Comparison of ENCODE assay signal across 10 mouse cellular contexts in the genomic region with DNA sequence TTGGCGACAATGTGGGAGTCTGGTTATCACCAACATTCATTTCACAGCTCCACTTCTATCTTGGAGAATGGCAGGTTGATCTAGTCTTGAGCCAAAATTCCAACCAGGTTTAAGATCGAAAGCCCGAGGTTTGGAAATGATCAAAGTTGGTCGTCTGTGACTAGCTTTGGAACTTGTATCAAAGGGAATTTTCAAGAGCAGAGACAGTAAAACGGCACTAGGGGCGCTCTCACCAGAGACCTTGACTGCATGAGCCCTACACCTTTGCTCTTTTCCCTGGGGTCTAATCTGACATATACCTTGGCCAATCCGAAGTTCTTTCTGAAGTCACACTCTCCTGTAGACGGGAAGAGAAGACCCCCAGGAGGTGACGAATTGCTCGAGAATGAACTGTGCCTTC. TPM values are rescaled to one million over a fixed set of nuclear protein-coding genes. Genes with fewer than 3 reads are reported as not detected.
A peak's percentile ranks its signal among the peaks of the same experiment; 100 is the strongest.
DNase-seq lines count a peak whose midpoint lies in the region; ATAC-seq lines count a peak whose summit lies in the region.
"Had no signal": no experiment of that assay in that cellular context is flagged by ENCODE, and none has a peak within 500 bp of the region (broad histone marks: within the 10 kb centered on the region; RNA-seq: fewer than 3 reads in every experiment).

No protein-coding gene starts in this region.

- intact Hi-C loops in heart, postnatal 25 days (cut with DNase I), result loop anchor here (10.0 kb wide), 2 partner anchors 179 to 329 kb away; no protein-coding TSS in a partner anchor

- no peak overlapping the region for H3K9ac ChIP-seq in midbrain, embryonic 11.5 days (ENCODE audit: low read length)
- H3K9ac ChIP-seq in midbrain, embryonic 16.5 days (ENCODE audit: low read depth, low read length), result no peak overlapping the region
- H3K9ac ChIP-seq in heart, embryonic 12.5 days, result peak overlapping the region; percentile 76

- peak; percentile 92 for DNase-seq in heart, adult 11 months
- no peak for DNase-seq in heart, postnatal 25 days (ENCODE audit: low spot score)
- DNase-seq in midbrain, embryonic 11.5 days (ENCODE audit: low spot score, missing footprints), result peak; percentile 92
- DNase-seq in retina, postnatal 1 day, result peak; percentile 62
- no peak for DNase-seq in adipocyte (ENCODE audit: low spot score)
- no peak for DNase-seq in ovary, adult 18-20 months (ENCODE audit: low spot score)
- DNase-seq: lung, postnatal 10 days had no signal

- ATAC-seq in midbrain, embryonic 11.5 days (ENCODE audit: low FRiP score), result peak; percentile 39; the same call in 1 of the 2 replicates
- no peak for ATAC-seq in midbrain, embryonic 16.5 days
- ATAC-seq in heart, embryonic 12.5 days (ENCODE audit: insufficient number of reproducible peaks, low FRiP score), result no peak
- ATAC-seq: CD4-positive, CD25-positive, alpha-beta regulatory T cell, adult 4 months had no signal

- 1% methylated on average over 10 of the region's 10 CpGs for WGBS in midbrain, embryonic 11.5 days
- WGBS in midbrain, embryonic 16.5 days, result under 1% methylated on average over 10 of the region's 10 CpGs
- WGBS in heart, embryonic 12.5 days, result 5% methylated on average over 10 of the region's 10 CpGs

- no peaks in the 10 kb centered on the region for H3K9me3 ChIP-seq in midbrain, embryonic 11.5 days (ENCODE audit: control insufficient read depth, low read length)
- H3K9me3 ChIP-seq in midbrain, embryonic 16.5 days (replicated peaks; ENCODE audit: control insufficient read depth, low read length, poor library complexity, severe bottlenecking), result no peaks in the 10 kb centered on the region; the same call in 1 of the 2 replicates
- H3K9me3 ChIP-seq in heart, embryonic 12.5 days (replicated peaks), result no peaks in the 10 kb centered on the region

- H3K4me3 ChIP-seq in midbrain, embryonic 11.5 days (ENCODE audit: low read depth, low read length), result no peak overlapping the region
- H3K4me3 ChIP-seq in midbrain, embryonic 16.5 days (ENCODE audit: low read depth, low read length), result no peak overlapping the region
- H3K4me3 ChIP-seq in heart, embryonic 12.5 days, result peak overlapping the region; percentile 33

- peaks cover 78% of the 10 kb centered on the region for H3K27me3 ChIP-seq in midbrain, embryonic 11.5 days (ENCODE audit: control insufficient read depth, insufficient read depth, low read length)
- H3K27me3 ChIP-seq in midbrain, embryonic 16.5 days (ENCODE audit: control insufficient read depth, insufficient read depth, low read depth, low read length), result peaks cover 69% of the 10 kb centered on the region
- no peaks in the 10 kb centered on the region for H3K27me3 ChIP-seq in heart, embryonic 12.5 days (replicated peaks)

- no peak overlapping the region for H3K4me2 ChIP-seq in midbrain, embryonic 11.5 days
- no peak overlapping the region for H3K4me2 ChIP-seq in midbrain, embryonic 16.5 days (ENCODE audit: low read length)
- peak overlapping the region; percentile 71 for H3K4me2 ChIP-seq in heart, embryonic 12.5 days

- H3K4me1 ChIP-seq in midbrain, embryonic 11.5 days (ENCODE audit: control insufficient read depth, insufficient read depth, low read length), result peaks cover 4% of the 10 kb centered on the region
- no peaks in the 10 kb centered on the region; the same call in 1 of the 2 replicates for H3K4me1 ChIP-seq in midbrain, embryonic 16.5 days (ENCODE audit: control insufficient read depth, insufficient read depth, low read length)
- H3K4me1 ChIP-seq in heart, embryonic 12.5 days (replicated peaks), result peaks cover 26% of the 10 kb centered on the region

- no peak overlapping the region for H3K27ac ChIP-seq in midbrain, embryonic 11.5 days (ENCODE audit: low read depth, low read length)
- H3K27ac ChIP-seq in midbrain, embryonic 16.5 days (ENCODE audit: low read length), result no peak overlapping the region
- peak overlapping the region; percentile 82 for H3K27ac ChIP-seq in heart, embryonic 12.5 days (ENCODE audit: poor library complexity, severe bottlenecking)

- no peaks in the 10 kb centered on the region for H3K36me3 ChIP-seq in midbrain, embryonic 11.5 days (ENCODE audit: control insufficient read depth, insufficient read depth, low read length)
- H3K36me3 ChIP-seq in midbrain, embryonic 16.5 days (ENCODE audit: control insufficient read depth, insufficient read depth, low read length), result no peaks in the 10 kb centered on the region
- H3K36me3 ChIP-seq in heart, embryonic 12.5 days, result no peaks in the 10 kb centered on the region; the same call in 1 of the 2 replicates

RNA-seq across cellular contexts. Expression of a gene that starts 6.6 kb away (rescaled TPM):
- 10 to 100 TPM; 49.0 to 56.6 TPM for total RNA-seq in heart, postnatal 25 days (2021)
- polyA plus RNA-seq in midbrain, embryonic 11.5 days (2014; fragmentation: Nextera tagmentation; extraction: Ambion mirVana), result not detected in 2 replicates
- polyA plus RNA-seq in midbrain, embryonic 16.5 days (2015; fragmentation: Nextera tagmentation; extraction: Ambion mirVana), result not detected in 2 replicates
- 18.0 and 19.4 TPM in 2 replicates for polyA plus RNA-seq in heart, embryonic 12.5 days (2016; fragmentation: Nextera tagmentation; extraction: Ambion mirVana)
- polyA plus RNA-seq: CD4-positive, CD25-positive, alpha-beta regulatory T cell, adult 4 months had no signal

Comparison
In these comparisons a context has a peak if more than half of its experiments do, and no peak if none do; other contexts are left out.
1. DNase-seq: peak in heart, adult 11 months (single experiment), midbrain, embryonic 11.5 days (single experiment) and retina, postnatal 1 day (single experiment); none in heart, postnatal 25 days (single experiment), adipocyte (single experiment) and ovary, adult 18-20 months (single experiment).
2. RNA of a gene that starts 6.6 kb away (polyA plus RNA-seq): 18.0 to 19.4 TPM in heart, embryonic 12.5 days; not detected in midbrain, embryonic 11.5 days and not detected in midbrain, embryonic 16.5 days; every median in the first group is over 10 times any median in the second.